Mouse (Mus musculus) stomach, embryonic 14.5 days (tissue): Measurements from ENCODE around the gene Cep41. TPM values are rescaled to one million over a fixed set of nuclear protein-coding genes. Genes with fewer than 3 reads are reported as not detected.

Experiments used
- ATAC-seq: fragments of 200-750 bp; cut with Nextera tagmentation; 2 replicates; pipeline ENCODE4 v1.8.0; 2017; ENCODE audit warnings: low read depth, moderate TSS enrichment; ENCODE audit not compliant: insufficient number of reproducible peaks, insufficient read depth, low FRiP score
- H3K27ac ChIP-seq: fragments of 300-500 bp; sonication (generic); 2 replicates; pipeline ENCODE4 v1.5.1; 2014; ENCODE audit warnings: mild to moderate bottlenecking, low read length, moderate library complexity, mixed read lengths
- H3K27me3 ChIP-seq: fragments of 300-500 bp; sonication (generic); 2 replicates; pipeline ENCODE4 v1.6.1; 2014; ENCODE audit warnings: low read length, control low read depth, mixed read lengths; ENCODE audit not compliant: control insufficient read depth, insufficient read depth
- H3K36me3 ChIP-seq: fragments of 300-500 bp; sonication (generic); 2 replicates; pipeline ENCODE4 v1.6.1; 2014; ENCODE audit warnings: mild to moderate bottlenecking, control low read depth, low read length, moderate library complexity, mixed read lengths; ENCODE audit not compliant: control insufficient read depth, insufficient read depth
- H3K4me1 ChIP-seq: fragments of 300-500 bp; sonication (generic); 2 replicates; pipeline ENCODE4 v1.6.1; 2014; ENCODE audit warnings: low read length, control low read depth, mixed read lengths; ENCODE audit not compliant: control insufficient read depth, insufficient read depth
- H3K4me2 ChIP-seq: fragments of 300-500 bp; sonication (generic); replicated peaks from 2 replicates; pipeline ENCODE4 v1.6.1; 2014; ENCODE audit warnings: low read depth, low read length, control low read depth
- H3K4me3 ChIP-seq: fragments of 300-500 bp; sonication (generic); 2 replicates; pipeline ENCODE4 v1.5.1; 2014; ENCODE audit warnings: low read depth, low read length, control low read depth
- H3K9ac ChIP-seq: fragments of 300-500 bp; sonication (generic); replicated peaks from 2 replicates; pipeline ENCODE4 v1.6.1; 2014; ENCODE audit warnings: low read depth, mild to moderate bottlenecking, control low read depth, low read length, moderate library complexity, mixed read lengths
- H3K9me3 ChIP-seq: fragments of 300-500 bp; sonication (generic); 2 replicates; pipeline ENCODE4 v1.6.1; 2016; ENCODE audit warnings: low read depth, low read length, control low read depth; ENCODE audit not compliant: control insufficient read depth
- WGBS: fragments of 180-500 bp; shearing (Covaris S2); extraction: QIAGEN DNeasy Blood & Tissue Kit; methylation state at CpG from one replicate; pipeline ENCODE4 v1.1.7; 2014; 5-methylcytosine and 5-hydroxymethylcytosine counted together
- polyA plus RNA-seq: library from polyadenylated mRNA; unstranded; fragments of >200 nt; fragmentation: Nextera tagmentation; extraction: Ambion mirVana; gene quantifications from 2 replicates; pipeline ENCODE4 v1.2.1, GENCODE M21; 2014

Gene Cep41
- polyA plus RNA-seq, 1 experiment from 2014 or later: 10.8 TPM

DNA sequence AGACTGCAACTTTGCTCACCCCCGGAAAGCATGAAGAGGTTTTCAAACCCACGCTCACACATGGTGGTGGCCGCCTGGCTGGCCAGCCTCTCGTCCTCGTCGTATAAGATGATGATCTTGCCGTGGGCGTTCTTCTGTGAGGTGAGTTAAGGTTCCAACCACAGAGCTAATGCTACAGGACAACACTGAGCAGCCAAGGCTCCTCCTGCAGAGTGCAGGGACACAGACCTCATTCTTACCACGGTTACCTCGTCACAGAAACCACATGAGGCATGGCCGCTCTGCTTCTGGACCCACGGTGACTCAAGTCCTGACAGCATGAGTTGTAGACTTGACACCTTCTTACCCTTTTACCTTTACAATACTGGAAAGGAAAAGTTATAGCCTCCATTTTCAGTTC lies 36.3 kb downstream of the Cep41 start:
- H3K27me3 ChIP-seq: no peaks in the 10 kb centered on the region
- ATAC-seq: no peak
- no peaks in the 10 kb centered on the region for H3K9me3 ChIP-seq
- peaks cover 26% of the 10 kb centered on the region for H3K4me1 ChIP-seq
- no peak overlapping the region for H3K9ac ChIP-seq
- H3K4me2 ChIP-seq: no peak overlapping the region
- no peaks in the 10 kb centered on the region for H3K36me3 ChIP-seq
- WGBS: 94% methylated on average over 12 of the region's 12 CpGs
- H3K4me3 ChIP-seq: no peak overlapping the region
- H3K27ac ChIP-seq: peak overlapping the region; percentile 45

- Histone ChIP-seq H3K4me3 (no peak overlapping the region), H3K27ac (peak overlapping the region; percentile 28), H3K4me1 (peaks cover 26% of the 10 kb centered on the region), H3K4me2 (no peak overlapping the region), H3K9me3 (no peaks in the 10 kb centered on the region), H3K36me3 (no peaks in the 10 kb centered on the region), H3K9ac (no peak overlapping the region), H3K27me3 (no peaks in the 10 kb centered on the region)
- WGBS: 69% methylated on average over 3 of the region's 3 CpGs
- ATAC-seq: no peak
These were observed 38.6 kb downstream of the Cep41 start for GRCm38 (mm10) chr6:30654932-30655331.

- Histone ChIP-seq H3K9me3 (no peaks in the 10 kb centered on the region), H3K4me1 (peaks cover 26% of the 10 kb centered on the region), H3K27ac (peak overlapping the region; percentile 28), H3K4me2 (no peak overlapping the region), H3K4me3 (no peak overlapping the region), H3K9ac (no peak overlapping the region), H3K27me3 (no peaks in the 10 kb centered on the region), H3K36me3 (no peaks in the 10 kb centered on the region)
- no peak for ATAC-seq
- WGBS: 58% methylated on average over 6 of the region's 6 CpGs
These were observed 39.1 kb downstream of the Cep41 start for GRCm38 (mm10) chr6:30654402-30654859.

- H3K4me2 ChIP-seq: no peak overlapping the region
- no peak for ATAC-seq
- H3K27me3 ChIP-seq: no peaks in the 10 kb centered on the region
- no peak overlapping the region for H3K4me3 ChIP-seq
- no peak overlapping the region for H3K9ac ChIP-seq
- peak overlapping the region; percentile 71 for H3K27ac ChIP-seq
- WGBS: 58% methylated on average over 6 of the region's 6 CpGs
- H3K9me3 ChIP-seq: no peaks in the 10 kb centered on the region
- no peaks in the 10 kb centered on the region for H3K36me3 ChIP-seq
- H3K4me1 ChIP-seq: peaks cover 26% of the 10 kb centered on the region
These were observed 40.0 kb downstream of the Cep41 start for GRCm38 (mm10) chr6:30653518-30653917.

GRCm38 (mm10) chr6:30652425-30653188 lies 40.9 kb downstream of the Cep41 start:
- Histone ChIP-seq H3K9ac (no peak overlapping the region), H3K27ac (peak overlapping the region; percentile 71), H3K9me3 (no peaks in the 10 kb centered on the region), H3K4me2 (no peak overlapping the region), H3K27me3 (no peaks in the 10 kb centered on the region), H3K36me3 (no peaks in the 10 kb centered on the region), H3K4me1 (peaks cover 26% of the 10 kb centered on the region), H3K4me3 (no peak overlapping the region)
- 37% methylated on average over 9 of the region's 9 CpGs for WGBS
- ATAC-seq: no peak

DNA sequence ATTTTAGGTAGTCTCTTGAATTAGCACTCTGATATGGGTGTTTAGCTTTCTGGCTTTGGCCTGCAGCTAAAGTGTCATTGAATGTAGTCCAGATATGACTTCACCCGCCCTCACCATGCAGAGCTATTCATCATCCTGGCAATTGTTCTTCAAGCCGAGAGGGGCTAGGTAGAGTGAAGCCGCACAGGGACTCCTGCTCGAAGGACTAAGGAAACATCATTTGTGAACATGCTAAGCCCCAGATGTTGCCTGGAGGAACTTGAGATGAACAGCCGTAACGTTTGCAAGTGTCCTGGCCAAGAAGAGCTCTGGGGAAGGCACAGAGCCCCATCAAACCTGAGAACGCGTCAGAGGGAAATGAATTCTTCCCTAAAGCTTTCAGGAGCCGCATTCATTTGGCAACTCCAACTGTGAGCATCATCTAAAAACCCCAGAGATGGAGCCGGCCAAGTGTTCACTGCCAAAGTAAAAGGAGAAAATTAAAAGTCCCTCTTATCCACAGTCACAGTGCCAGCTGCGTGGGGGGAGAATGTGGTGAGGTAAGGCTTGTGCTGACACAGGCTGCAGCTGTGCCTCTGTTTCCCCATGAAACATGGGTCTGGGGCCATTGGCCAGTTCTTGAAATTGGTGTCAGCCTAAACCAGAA lies 43.8 kb downstream of the Cep41 start:
- WGBS: 57% methylated on average over 11 of the region's 11 CpGs
- Histone ChIP-seq H3K27ac (no peak overlapping the region), H3K4me1 (peaks cover 19% of the 10 kb centered on the region), H3K4me2 (no peak overlapping the region), H3K27me3 (no peaks in the 10 kb centered on the region), H3K9me3 (no peaks in the 10 kb centered on the region), H3K36me3 (no peaks in the 10 kb centered on the region), H3K9ac (no peak overlapping the region), H3K4me3 (no peak overlapping the region)
- no peak for ATAC-seq

- Histone ChIP-seq H3K4me2 (no peak overlapping the region), H3K9ac (no peak overlapping the region), H3K4me1 (no peaks in the 10 kb centered on the region), H3K27me3 (no peaks in the 10 kb centered on the region), H3K36me3 (no peaks in the 10 kb centered on the region), H3K9me3 (no peaks in the 10 kb centered on the region), H3K27ac (no peak overlapping the region), H3K4me3 (no peak overlapping the region)
- ATAC-seq: no peak
- WGBS: 73% methylated on average over 6 of the region's 6 CpGs
These were observed 48.2 kb downstream of the Cep41 start for GRCm38 (mm10) chr6:30645379-30645778.

- Histone ChIP-seq H3K4me1 (no peaks in the 10 kb centered on the region), H3K27me3 (no peaks in the 10 kb centered on the region), H3K27ac (no peak overlapping the region), H3K4me2 (no peak overlapping the region), H3K4me3 (no peak overlapping the region), H3K36me3 (no peaks in the 10 kb centered on the region), H3K9ac (no peak overlapping the region), H3K9me3 (no peaks in the 10 kb centered on the region)
- ATAC-seq: no peak
- WGBS: 78% methylated on average over 3 of the region's 3 CpGs
These were observed 49.1 kb downstream of the Cep41 start for GRCm38 (mm10) chr6:30644462-30644861.
